ENCODE assay signal across 29 mouse cellular contexts in genomic region chr14:28948019-28948850, GRCm38 (mm10).
DNase-seq lines count a peak whose midpoint lies in the region; ATAC-seq and TF ChIP-seq lines count a peak whose summit lies in the region.
"Had no signal": no experiment of that assay in that cellular context is flagged by ENCODE, and none has a peak within 500 bp of the region (broad histone marks: within the 10 kb centered on the region; RNA-seq: fewer than 3 reads in every experiment).

No protein-coding gene starts in this region.

- 0 out of 2 replicates have a peak, but pooled peaks have one; percentile 16 for ATAC-seq in frontal cortex, adult (ENCODE audit: low TSS enrichment)
- ATAC-seq in forebrain, postnatal 0 days: peak; percentile 85
- ATAC-seq: inflammation-experienced regulatory T-cells, adult 6 months; midbrain, embryonic 16.5 days; Patski had no signal

- H3K27ac ChIP-seq in layer of hippocampus, adult 2 months: peak overlapping the region; percentile 36
- H3K27ac ChIP-seq in forebrain, postnatal 0 days (ENCODE audit: low read depth, low read length): peak overlapping the region; percentile 10; the same call in 1 of the 2 replicates
- H3K27ac ChIP-seq: embryonic facial prominence, embryonic 12.5 days; liver, embryonic 14.5 days; stomach, embryonic 15.5 days had no signal

- no peaks in the 10 kb centered on the region; the same call in 1 of the 2 replicates for H3K4me1 ChIP-seq in forebrain, postnatal 0 days (ENCODE audit: insufficient read depth)
- H3K4me1 ChIP-seq: embryonic facial prominence, embryonic 12.5 days; stomach, embryonic 15.5 days had no signal

- no peak overlapping the region; the same call in 1 of the 2 replicates for H3K9ac ChIP-seq in forebrain, postnatal 0 days
- H3K9ac ChIP-seq: embryonic facial prominence, embryonic 12.5 days; liver, embryonic 14.5 days; stomach, embryonic 15.5 days had no signal

- no peaks in the 10 kb centered on the region for H3K9me3 ChIP-seq in forebrain, postnatal 0 days (ENCODE audit: low read length)
- H3K9me3 ChIP-seq: embryonic facial prominence, embryonic 12.5 days; stomach, embryonic 15.5 days had no signal

- DNase-seq in frontal cortex, postnatal 14 days (ENCODE audit: low spot score in 2 of 2): no peak
- DNase-seq in layer of hippocampus, adult 2 months (ENCODE audit: low spot score in 2 of 2): no peak
- no peak for DNase-seq in layer of hippocampus, postnatal 36 days
- DNase-seq in brain, embryonic 14.5 days (ENCODE audit: low read depth): peak; percentile 79
- DNase-seq in forebrain, postnatal 0 days: peak; percentile 46
- no peak for DNase-seq in heart, postnatal 4 days
- DNase-seq in urinary bladder, adult 18-20 months (ENCODE audit: low spot score in 2 of 2): no peak
- DNase-seq: adrenal gland, postnatal 10 days; cerebellum, adult 11-12 months; cerebellum, adult 9-11 months; embryo, embryonic 11 days; gastrocnemius, postnatal 14 days; heart, postnatal 36 days; kidney, adult 11 months; kidney, postnatal 36 days; liver; lung, adult 2 months; lung, postnatal 14 days; right cerebral cortex, postnatal 25 days had no signal

- H3K27me3 ChIP-seq in forebrain, postnatal 0 days (ENCODE audit: insufficient read depth, low read length): no peaks in the 10 kb centered on the region
- H3K27me3 ChIP-seq: stomach, embryonic 15.5 days had no signal

- TF ChIP-seq CTCF in layer of hippocampus, adult 2 months (conservative IDR thresholded peaks at IDR 0.05): no peak
- no peak for TF ChIP-seq CTCF in brain, embryonic 14.5 days (IDR thresholded peaks at IDR 0.05; ENCODE audit: borderline replicate concordance, extremely low read depth, insufficient read depth, insufficient read length)
- no peak for TF ChIP-seq CTCF in forebrain, postnatal 0 days (IDR thresholded peaks at IDR 0.05; ENCODE audit: low read depth)

- 21% methylated on average over 7 of the region's 7 CpGs for WGBS in forebrain, postnatal 0 days

- no peak for TF ChIP-seq POLR2A in brain, embryonic 14.5 days (IDR thresholded peaks at IDR 0.05; ENCODE audit: borderline replicate concordance, extremely low read depth, insufficient read depth, insufficient read length, poor library complexity, severe bottlenecking)

- H3K36me3 ChIP-seq in forebrain, postnatal 0 days (ENCODE audit: insufficient read depth): no peaks in the 10 kb centered on the region
- H3K36me3 ChIP-seq: embryonic facial prominence, embryonic 12.5 days; stomach, embryonic 15.5 days had no signal

- H3K4me3 ChIP-seq in layer of hippocampus, adult 2 months: no peak overlapping the region
- no peak overlapping the region for H3K4me3 ChIP-seq in forebrain, postnatal 0 days (ENCODE audit: low read depth, low read length)
- H3K4me3 ChIP-seq: embryonic facial prominence, embryonic 12.5 days; myocyte; stomach, embryonic 15.5 days had no signal

- no peak overlapping the region for H3K4me2 ChIP-seq in forebrain, postnatal 0 days (ENCODE audit: low read depth)
- H3K4me2 ChIP-seq: embryonic facial prominence, embryonic 12.5 days; heart, embryonic 11.5 days; midbrain, embryonic 11.5 days; stomach, embryonic 15.5 days had no signal

Comparison
In these comparisons a context has a peak if more than half of its experiments do, and no peak if none do; other contexts are left out.
1. DNase-seq: peak in brain, embryonic 14.5 days (single experiment) and forebrain, postnatal 0 days (single experiment); none in frontal cortex, postnatal 14 days (0 of 2), layer of hippocampus, adult 2 months (0 of 2), layer of hippocampus, postnatal 36 days (0 of 2), heart, postnatal 4 days (single experiment) and urinary bladder, adult 18-20 months (0 of 2).